Mouse (Mus musculus): ENCODE results near the gene Pcyt2. TPM values are rescaled to one million over a fixed set of nuclear protein-coding genes. Genes with fewer than 3 reads are reported as not detected.

The Pcyt2 gene
- polyA plus RNA-seq, 1 experiment from 2014 or later: 148 TPM

DNA sequence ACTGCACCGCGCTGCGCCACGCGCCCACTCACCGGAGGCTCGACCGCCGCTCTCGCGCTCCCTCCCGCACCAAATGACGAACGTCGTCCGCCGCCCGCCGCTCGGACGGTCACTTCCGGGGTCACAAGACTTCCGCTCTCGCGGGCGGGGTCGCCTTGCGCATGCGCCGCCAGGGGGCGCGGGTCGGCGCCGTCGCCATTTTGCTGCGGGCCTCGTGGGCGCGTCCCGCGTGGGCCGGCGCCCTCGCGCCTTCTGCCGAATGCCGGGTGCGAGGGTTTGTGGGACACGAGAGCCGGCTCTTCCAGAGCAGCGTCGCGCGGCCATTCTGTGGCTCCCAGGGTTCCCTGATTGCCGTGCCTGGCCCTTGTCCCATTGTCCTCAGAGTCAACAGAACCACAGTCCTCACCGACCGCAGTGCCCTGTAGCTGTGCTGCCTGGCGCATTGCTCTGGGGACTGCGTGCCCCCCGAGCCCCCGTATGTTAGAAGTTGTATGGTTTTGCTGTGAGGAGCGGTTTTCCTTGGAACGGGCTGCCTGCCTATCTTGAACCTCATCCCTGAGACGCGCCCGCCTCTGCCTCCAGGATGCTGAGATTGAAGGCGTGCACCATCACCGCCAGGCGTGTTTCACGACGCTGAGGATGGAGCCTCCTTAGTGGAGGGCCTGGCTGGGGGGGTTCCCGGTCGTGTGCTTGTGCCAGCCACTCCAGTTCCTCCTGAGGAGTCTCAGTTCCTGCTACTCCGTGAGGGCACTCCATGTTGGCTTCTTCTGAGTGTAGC, 36.1 kb downstream of the Pcyt2 start, which contains the start of gene Arhgdia:
Arhgdia (minus strand) TSS at position 135 of the 778 bp plus-strand sequence.
- ATAC-seq (ENCODE audit: low FRiP score, low TSS enrichment) (peak; percentile 80), DNase-seq (peak; percentile 96)
- Histone ChIP-seq H3K27me3 (ENCODE audit: control insufficient read depth, insufficient read depth, low read length) (no peaks in the 10 kb centered on the region), H3K9ac (replicated peaks; ENCODE audit: low read length) (peak within 1 kb of the TSS; percentile 94), H3K36me3 (ENCODE audit: control insufficient read depth, insufficient read depth, low read length) (peaks cover 45% of the 10 kb centered on the region), H3K4me3 (replicated peaks; ENCODE audit: low read depth, low read length) (peak within 1 kb of the TSS; percentile 79), H3K9me3 (ENCODE audit: control insufficient read depth, low read length) (no peaks in the 10 kb centered on the region), H3K27ac (replicated peaks; ENCODE audit: low read depth, low read length) (peak within 1 kb of the TSS; percentile 97), H3K4me1 (ENCODE audit: control insufficient read depth, insufficient read depth, low read length) (peaks cover 21% of the 10 kb centered on the region), H3K4me2 (ENCODE audit: low read length) (peak within 1 kb of the TSS; percentile 91)
- 5% methylated on average over 58 of the region's 75 CpGs for WGBS

DNA sequence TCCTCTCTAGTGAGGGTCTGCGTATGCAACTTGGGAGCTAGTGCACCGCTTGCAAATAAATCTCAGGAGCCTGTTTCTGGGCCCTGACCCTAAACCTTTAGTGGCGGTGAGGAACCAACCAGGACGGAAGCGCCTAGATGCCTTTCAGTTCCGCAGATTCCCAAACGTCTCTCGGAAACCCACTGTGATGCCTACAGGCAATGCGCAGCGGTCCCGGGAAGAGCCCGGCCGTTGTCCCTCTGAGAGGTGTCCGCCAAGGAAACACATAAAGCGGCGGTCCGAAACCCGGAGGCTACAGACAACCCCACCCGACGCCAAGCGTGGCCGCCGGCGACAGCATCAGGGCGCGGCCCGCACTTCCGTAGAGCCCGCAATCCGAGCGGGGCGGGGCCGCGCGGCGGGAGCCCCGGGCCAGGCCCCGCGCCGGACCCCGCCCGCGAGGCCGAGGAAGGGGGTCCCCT, 36.8 kb downstream of the Pcyt2 start:
- ATAC-seq (ENCODE audit: low FRiP score, low TSS enrichment): peak; percentile 24; the same call in 1 of the 2 replicates
- Histone ChIP-seq H3K4me2 (ENCODE audit: low read length) (peak overlapping the region; percentile 91), H3K9ac (replicated peaks; ENCODE audit: low read length) (peak overlapping the region; percentile 94), H3K27ac (replicated peaks; ENCODE audit: low read depth, low read length) (peak overlapping the region; percentile 97), H3K4me1 (ENCODE audit: control insufficient read depth, insufficient read depth, low read length) (peaks cover 21% of the 10 kb centered on the region), H3K36me3 (ENCODE audit: control insufficient read depth, insufficient read depth, low read length) (peaks cover 38% of the 10 kb centered on the region), H3K27me3 (ENCODE audit: control insufficient read depth, insufficient read depth, low read length) (no peaks in the 10 kb centered on the region), H3K4me3 (replicated peaks; ENCODE audit: low read depth, low read length) (peak overlapping the region; percentile 79), H3K9me3 (ENCODE audit: control insufficient read depth, low read length) (no peaks in the 10 kb centered on the region)
- WGBS: under 1% methylated on average over 41 of the region's 44 CpGs
- peak; percentile 70 for DNase-seq

DNA sequence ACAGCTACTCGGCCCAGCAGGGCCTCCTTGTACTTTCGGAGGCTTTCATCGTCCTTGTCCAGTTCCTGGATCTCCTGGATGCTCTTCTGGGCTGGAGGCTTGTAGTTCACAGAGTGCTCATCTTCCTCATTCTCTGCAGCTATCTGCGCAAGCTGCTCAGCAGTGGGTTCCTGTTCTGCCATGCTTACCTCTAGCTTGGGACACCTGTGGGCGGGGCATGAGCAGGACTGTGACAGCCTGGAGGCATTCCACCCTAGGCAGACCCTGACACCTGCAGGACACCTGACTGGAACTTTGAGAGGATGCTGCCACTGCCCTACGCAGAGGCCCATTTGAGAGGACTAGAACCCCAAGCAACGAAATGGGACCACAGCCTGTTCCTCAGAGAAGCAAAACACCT, 37.5 kb downstream of the Pcyt2 start:
- Histone ChIP-seq H3K27ac (replicated peaks; ENCODE audit: low read depth, low read length) (peak overlapping the region; percentile 97), H3K27me3 (ENCODE audit: control insufficient read depth, insufficient read depth, low read length) (no peaks in the 10 kb centered on the region), H3K36me3 (ENCODE audit: control insufficient read depth, insufficient read depth, low read length) (peaks cover 30% of the 10 kb centered on the region), H3K9ac (replicated peaks; ENCODE audit: low read length) (peak overlapping the region; percentile 94), H3K4me1 (ENCODE audit: control insufficient read depth, insufficient read depth, low read length) (peaks cover 21% of the 10 kb centered on the region), H3K9me3 (ENCODE audit: control insufficient read depth, low read length) (no peaks in the 10 kb centered on the region), H3K4me3 (replicated peaks; ENCODE audit: low read depth, low read length) (peak overlapping the region; percentile 79), H3K4me2 (ENCODE audit: low read length) (peak overlapping the region; percentile 91)
- ATAC-seq (ENCODE audit: low FRiP score, low TSS enrichment) (no peak), DNase-seq (no peak)
- 67% methylated on average over 7 of the region's 7 CpGs for WGBS

DNA sequence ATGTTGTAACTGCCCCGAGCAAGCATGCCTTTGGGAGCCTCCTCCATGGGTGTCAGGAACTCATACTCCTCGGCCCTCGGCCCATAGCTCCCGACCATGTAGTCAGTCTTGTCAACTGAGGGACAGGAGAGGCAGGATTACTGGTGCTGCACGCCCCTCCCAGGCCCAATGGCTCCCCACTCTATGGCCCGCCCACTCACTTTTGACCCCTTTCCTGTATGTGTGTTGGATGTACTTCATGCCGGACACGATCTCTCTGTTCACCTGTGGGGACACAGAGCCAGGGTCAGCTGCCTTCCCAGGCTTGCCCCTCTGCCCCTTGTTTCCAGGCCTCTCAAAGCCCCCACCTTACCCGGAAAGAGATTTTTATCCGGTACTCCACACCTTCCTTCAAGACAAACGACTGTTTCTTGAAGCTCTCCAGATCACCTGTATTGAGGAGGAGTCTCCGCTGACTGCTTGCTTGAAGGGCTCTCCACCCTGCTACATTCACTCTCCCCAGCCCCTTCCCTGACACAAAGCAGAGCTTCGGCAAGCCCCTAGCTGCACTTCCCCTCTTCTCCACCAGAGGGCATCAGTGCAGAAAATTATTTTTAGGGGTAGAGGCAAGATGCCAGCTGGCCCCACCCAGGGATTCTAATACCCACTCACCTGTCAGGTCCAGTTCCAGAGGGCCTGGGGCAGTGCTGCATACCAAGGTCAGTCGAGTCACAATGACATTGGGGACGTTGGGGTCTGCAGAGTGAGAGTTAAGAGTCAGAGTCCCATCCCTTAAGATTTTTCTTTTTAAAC, 38.2 kb downstream of the Pcyt2 start:
- peak overlapping the region; percentile 94 for H3K9ac ChIP-seq (replicated peaks; ENCODE audit: low read length)
- H3K36me3 ChIP-seq (ENCODE audit: control insufficient read depth, insufficient read depth, low read length): peaks cover 27% of the 10 kb centered on the region
- ATAC-seq (ENCODE audit: low FRiP score, low TSS enrichment) (no peak), DNase-seq (peak; percentile 87)
- H3K27me3 ChIP-seq (ENCODE audit: control insufficient read depth, insufficient read depth, low read length): no peaks in the 10 kb centered on the region
- 65% methylated on average over 15 of the region's 15 CpGs for WGBS
- peaks cover 21% of the 10 kb centered on the region for H3K4me1 ChIP-seq (ENCODE audit: control insufficient read depth, insufficient read depth, low read length)
- H3K27ac ChIP-seq (replicated peaks; ENCODE audit: low read depth, low read length): peak overlapping the region; percentile 97; the same call in 1 of the 2 replicates
- peak overlapping the region; percentile 79 for H3K4me3 ChIP-seq (replicated peaks; ENCODE audit: low read depth, low read length)
- H3K4me2 ChIP-seq (ENCODE audit: low read length): peak overlapping the region; percentile 91
- no peaks in the 10 kb centered on the region for H3K9me3 ChIP-seq (ENCODE audit: control insufficient read depth, low read length)

DNA sequence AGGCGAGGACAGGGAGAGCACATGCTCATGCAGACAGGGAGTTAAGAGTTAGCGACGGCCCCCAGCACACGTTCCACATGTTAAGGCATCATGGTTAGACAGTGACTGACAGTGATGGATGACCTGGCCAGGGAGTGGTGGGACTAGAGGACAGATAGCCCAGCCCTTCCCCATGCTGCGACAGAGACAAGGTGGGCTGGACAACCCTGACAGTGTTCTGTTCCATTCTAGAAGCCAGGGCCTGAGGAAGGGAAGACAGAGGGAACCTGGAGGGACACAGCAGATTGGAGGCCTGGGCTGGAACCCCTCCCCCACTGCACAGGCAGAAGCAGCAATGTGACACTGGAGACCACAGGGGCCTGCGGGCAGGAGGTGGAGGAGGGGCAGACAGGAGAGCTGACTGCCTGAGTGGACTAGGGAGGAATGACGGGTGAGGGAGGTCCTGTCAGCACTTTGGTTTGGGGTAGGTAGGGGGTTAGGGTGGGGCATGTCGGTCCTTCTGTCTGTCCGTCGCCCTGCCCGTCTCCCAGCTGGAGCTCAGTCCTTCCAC, 39.0 kb downstream of the Pcyt2 start:
- H3K9me3 ChIP-seq (ENCODE audit: control insufficient read depth, low read length): no peaks in the 10 kb centered on the region
- no peak overlapping the region for H3K4me2 ChIP-seq (ENCODE audit: low read length)
- H3K4me3 ChIP-seq (replicated peaks; ENCODE audit: low read depth, low read length): no peak overlapping the region
- H3K27me3 ChIP-seq (ENCODE audit: control insufficient read depth, insufficient read depth, low read length): no peaks in the 10 kb centered on the region
- H3K36me3 ChIP-seq (ENCODE audit: control insufficient read depth, insufficient read depth, low read length): peaks cover 27% of the 10 kb centered on the region
- no peak overlapping the region for H3K9ac ChIP-seq (replicated peaks; ENCODE audit: low read length)
- 90% methylated on average over 11 of the region's 11 CpGs for WGBS
- ATAC-seq (ENCODE audit: low FRiP score, low TSS enrichment) (no peak), DNase-seq (no peak)
- peaks cover 21% of the 10 kb centered on the region for H3K4me1 ChIP-seq (ENCODE audit: control insufficient read depth, insufficient read depth, low read length)
- no peak overlapping the region for H3K27ac ChIP-seq (replicated peaks; ENCODE audit: low read depth, low read length)

DNA sequence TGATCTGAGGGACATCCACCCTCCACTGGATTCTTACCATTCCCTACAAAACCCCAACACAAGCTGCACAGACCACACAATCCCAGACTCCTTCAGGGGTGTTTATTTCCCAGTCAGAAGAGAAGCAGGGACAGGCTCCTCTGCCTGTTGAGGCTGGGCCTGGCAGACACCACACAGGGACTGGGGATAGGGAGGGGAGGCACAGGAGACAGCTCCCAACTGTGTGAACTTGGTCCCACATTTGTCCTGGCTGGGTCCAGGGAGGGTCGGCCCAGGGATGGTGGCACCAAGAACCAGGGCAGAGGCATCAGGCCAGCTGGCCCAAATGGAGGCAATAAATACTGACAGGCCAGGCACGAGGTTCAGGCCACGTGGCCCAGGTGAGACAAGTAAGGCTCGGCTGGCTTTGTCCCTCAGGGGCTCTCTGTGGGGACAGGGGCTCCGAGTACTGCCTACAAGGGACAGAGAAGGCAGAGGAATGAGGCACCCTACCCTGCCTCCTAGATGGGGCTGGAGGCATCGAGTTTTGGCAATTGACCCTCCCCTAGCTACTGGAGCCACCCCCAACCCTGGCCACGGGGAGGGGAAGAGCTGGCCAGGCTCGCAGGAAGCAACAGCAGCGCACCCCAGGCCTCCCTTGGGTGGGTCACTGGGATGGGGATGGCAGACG, 39.6 kb downstream of the Pcyt2 start:
- H3K4me1 ChIP-seq (ENCODE audit: control insufficient read depth, insufficient read depth, low read length): peaks cover 21% of the 10 kb centered on the region

DNA sequence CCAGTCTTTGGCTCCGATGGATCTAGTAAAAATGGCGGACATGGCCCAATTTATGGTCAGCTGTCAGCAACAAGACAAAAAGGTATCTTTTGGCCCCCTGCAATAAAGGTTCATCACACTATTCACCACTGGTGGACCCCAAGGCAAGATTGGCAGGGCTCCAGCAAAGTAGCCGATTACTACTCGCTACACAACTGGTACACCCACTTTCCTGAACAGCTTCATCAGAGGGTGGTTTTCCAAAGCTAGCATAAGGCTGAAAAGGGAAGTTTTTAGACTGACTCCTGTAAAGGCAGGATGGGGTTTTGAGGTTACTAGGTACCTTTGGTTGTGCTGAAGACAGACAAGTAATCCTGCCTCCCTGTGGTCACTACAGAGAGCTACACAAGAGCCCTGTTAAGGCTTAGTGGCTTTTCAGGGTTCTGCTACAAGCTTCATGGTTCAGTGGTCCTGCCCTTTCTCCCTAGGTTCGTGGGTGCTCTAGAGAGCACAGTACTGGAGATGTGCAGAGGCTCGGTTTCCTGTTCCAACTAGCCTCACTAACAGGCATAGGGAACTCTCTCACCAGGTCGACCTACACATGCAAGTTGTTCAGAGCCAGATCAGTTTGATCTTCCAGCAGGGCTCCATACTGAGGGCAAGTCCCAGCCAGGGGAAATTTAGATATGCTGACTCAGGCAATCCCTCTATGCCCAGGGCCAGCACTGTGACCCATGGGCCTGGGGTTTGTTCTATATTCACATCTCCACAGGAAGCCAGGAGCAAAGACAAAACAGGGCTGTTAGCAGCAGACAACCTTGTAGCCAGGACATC, 40.3 kb downstream of the Pcyt2 start:
- peak; percentile 43 for DNase-seq
- no peak overlapping the region for H3K27ac ChIP-seq (replicated peaks; ENCODE audit: low read depth, low read length)
- H3K9me3 ChIP-seq (ENCODE audit: control insufficient read depth, low read length): no peaks in the 10 kb centered on the region
- H3K9ac ChIP-seq (replicated peaks; ENCODE audit: low read length): no peak overlapping the region
- no peak overlapping the region for H3K4me2 ChIP-seq (ENCODE audit: low read length)
- peaks cover 21% of the 10 kb centered on the region for H3K4me1 ChIP-seq (ENCODE audit: control insufficient read depth, insufficient read depth, low read length)
- 75% methylated on average over 7 of the region's 7 CpGs for WGBS
- ATAC-seq (ENCODE audit: low FRiP score, low TSS enrichment): no peak
- H3K4me3 ChIP-seq (replicated peaks; ENCODE audit: low read depth, low read length): no peak overlapping the region
- no peaks in the 10 kb centered on the region for H3K27me3 ChIP-seq (ENCODE audit: control insufficient read depth, insufficient read depth, low read length)
- peaks cover 27% of the 10 kb centered on the region for H3K36me3 ChIP-seq (ENCODE audit: control insufficient read depth, insufficient read depth, low read length)

More for the DNA sequence above, 39.6 kb downstream of the Pcyt2 start:
- no peaks in the 10 kb centered on the region for H3K9me3 ChIP-seq (ENCODE audit: control insufficient read depth, low read length)
- no peaks in the 10 kb centered on the region for H3K27me3 ChIP-seq (ENCODE audit: control insufficient read depth, insufficient read depth, low read length)
- no peak overlapping the region for H3K27ac ChIP-seq (replicated peaks; ENCODE audit: low read depth, low read length)
- WGBS: 88% methylated on average over 10 of the region's 10 CpGs
- H3K4me2 ChIP-seq (ENCODE audit: low read length): no peak overlapping the region
- no peak overlapping the region for H3K9ac ChIP-seq (replicated peaks; ENCODE audit: low read length)
- no peak for DNase-seq
- no peak for ATAC-seq (ENCODE audit: low FRiP score, low TSS enrichment)
- H3K36me3 ChIP-seq (ENCODE audit: control insufficient read depth, insufficient read depth, low read length): peaks cover 27% of the 10 kb centered on the region
- no peak overlapping the region for H3K4me3 ChIP-seq (replicated peaks; ENCODE audit: low read depth, low read length)
